Comparison of ENCODE assay signal across 12 mouse cellular contexts in the genomic region with DNA sequence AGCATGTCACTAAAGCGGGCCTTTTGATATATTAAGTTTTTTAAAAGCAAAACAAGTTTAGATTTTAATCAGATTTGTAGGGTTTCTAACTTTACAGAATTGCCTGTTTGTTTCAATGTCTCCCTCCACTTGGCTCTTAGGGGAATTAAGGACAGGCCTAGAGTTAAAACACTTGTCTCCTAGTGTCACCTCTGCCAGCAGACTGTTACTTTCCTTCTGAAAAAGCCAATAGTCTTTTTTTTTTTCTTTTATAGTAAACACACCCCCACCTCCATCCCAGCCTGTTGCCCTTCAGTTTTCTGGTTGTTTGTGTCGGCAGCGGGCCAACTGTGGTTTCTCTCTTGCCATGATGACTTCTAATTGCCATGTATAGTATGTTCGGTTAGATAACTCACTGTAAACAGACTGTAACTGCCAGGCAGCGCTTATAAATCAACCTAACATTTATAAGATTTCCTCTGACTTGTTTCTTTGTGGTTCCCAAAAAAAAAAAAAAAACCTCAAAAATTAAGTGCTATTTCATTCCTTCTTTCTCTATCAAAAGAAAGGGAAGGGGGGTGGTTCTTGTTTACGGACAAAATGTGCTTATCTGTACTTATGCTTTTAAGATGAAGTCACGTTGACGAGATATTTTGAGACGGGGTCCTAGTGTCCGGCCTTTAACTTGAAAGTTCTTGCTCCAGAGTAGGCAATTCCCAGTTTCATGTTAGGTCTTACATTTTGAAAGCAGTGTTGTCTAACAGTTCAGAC. TPM values are rescaled to one million over a fixed set of nuclear protein-coding genes. Genes with fewer than 3 reads are reported as not detected.
DNase-seq lines count a peak whose midpoint lies in the region; ATAC-seq and TF ChIP-seq lines count a peak whose summit lies in the region.
"Had no signal": no experiment of that assay in that cellular context is flagged by ENCODE, and none has a peak within 500 bp of the region (broad histone marks: within the 10 kb centered on the region; RNA-seq: fewer than 3 reads in every experiment).

No protein-coding gene starts in this region.

- H3K9ac ChIP-seq in liver, embryonic 14.5 days (replicated peaks) = no peak overlapping the region
- no peak overlapping the region for H3K9ac ChIP-seq in liver, embryonic 12.5 days
- no peak overlapping the region for H3K9ac ChIP-seq in liver, embryonic 15.5 days
- H3K9ac ChIP-seq: hindbrain, embryonic 12.5 days had no signal

- whole genome bisulfite sequencing in liver, embryonic 14.5 days (ENCODE audit: insufficient replicate concordance) = 59% methylated on average over 10 of the region's 10 CpGs
- 69% methylated on average over 10 of the region's 10 CpGs for WGBS in liver, embryonic 12.5 days (ENCODE audit: insufficient replicate concordance)
- WGBS in liver, embryonic 15.5 days (ENCODE audit: insufficient replicate concordance) = 47% methylated on average over 10 of the region's 10 CpGs

- H3K4me3 ChIP-seq in gastrocnemius, adult 2 months = 0 out of 2 replicates have a peak overlapping the region, but pooled peaks have one; percentile 4
- no peak overlapping the region for H3K4me3 ChIP-seq in liver, embryonic 14.5 days (ENCODE audit: insufficient read depth in 1 of 2, low read depth in 2 of 2, low read length in 2 of 2)
- no peak overlapping the region for H3K4me3 ChIP-seq in liver, embryonic 12.5 days
- H3K4me3 ChIP-seq in G1E (ENCODE audit: low read depth, low read length) = no peak overlapping the region; the same call in 1 of the 2 replicates
- H3K4me3 ChIP-seq in liver, embryonic 15.5 days (replicated peaks) = no peak overlapping the region
- H3K4me3 ChIP-seq: hindbrain, embryonic 12.5 days had no signal

- TF ChIP-seq CTCF in gastrocnemius, adult 2 months (IDR thresholded peaks at IDR 0.05) = no peak
- no peak for TF ChIP-seq CTCF in liver, embryonic 14.5 days (IDR thresholded peaks at IDR 0.05; ENCODE audit: low read depth)
- no peak for TF ChIP-seq CTCF in G1E (IDR thresholded peaks at IDR 0.05; ENCODE audit: low read depth, low read length)

- peak overlapping the region; percentile 78 for H3K27ac ChIP-seq in gastrocnemius, adult 2 months
- H3K27ac ChIP-seq in liver, embryonic 14.5 days = no peak overlapping the region
- H3K27ac ChIP-seq in liver, embryonic 12.5 days = no peak overlapping the region
- peak overlapping the region; percentile 42 for H3K27ac ChIP-seq in liver, embryonic 15.5 days (replicated peaks)
- H3K27ac ChIP-seq: hindbrain, embryonic 12.5 days had no signal

- H3K9me3 ChIP-seq in liver, embryonic 14.5 days (ENCODE audit: control insufficient read depth, low read length) = no peaks in the 10 kb centered on the region
- no peaks in the 10 kb centered on the region for H3K9me3 ChIP-seq in liver, embryonic 12.5 days (replicated peaks)
- no peaks in the 10 kb centered on the region for H3K9me3 ChIP-seq in G1E (replicated peaks)
- no peaks in the 10 kb centered on the region for H3K9me3 ChIP-seq in liver, embryonic 15.5 days (replicated peaks)
- H3K9me3 ChIP-seq: hindbrain, embryonic 12.5 days had no signal

- intact Hi-C loops in gastrocnemius, adult 2 months (cut with DNase I) = no loop called here

- no peaks in the 10 kb centered on the region for H3K27me3 ChIP-seq in liver, embryonic 14.5 days (ENCODE audit: control insufficient read depth, insufficient read depth, low read length)
- no peaks in the 10 kb centered on the region for H3K27me3 ChIP-seq in liver, embryonic 12.5 days (replicated peaks)
- H3K27me3 ChIP-seq in G1E (ENCODE audit: insufficient read depth, low read length) = no peaks in the 10 kb centered on the region
- H3K27me3 ChIP-seq in liver, embryonic 15.5 days = no peaks in the 10 kb centered on the region
- H3K27me3 ChIP-seq: hindbrain, embryonic 12.5 days had no signal

- no peak for ATAC-seq in liver, embryonic 14.5 days (ENCODE audit: insufficient read depth)
- no peak for ATAC-seq in liver, embryonic 12.5 days
- peak; percentile 56 for ATAC-seq in G1E (ENCODE audit: extremely low read depth, insufficient number of reproducible peaks, low FRiP score, poor library complexity, severe bottlenecking)
- peak; percentile 6; the same call in 1 of the 2 replicates for ATAC-seq in liver, embryonic 15.5 days (ENCODE audit: insufficient read depth)

- H3K4me1 ChIP-seq in liver, embryonic 14.5 days (replicated peaks; ENCODE audit: control insufficient read depth in 2 of 2, insufficient read depth in 2 of 2, low read length in 1 of 2) = peaks cover 0 to 8% of the 10 kb centered on the region in 2 experiments; a peak in 2 of 4 replicates
- peaks cover 16% of the 10 kb centered on the region for H3K4me1 ChIP-seq in liver, embryonic 12.5 days
- H3K4me1 ChIP-seq in G1E (ENCODE audit: insufficient read depth, low read depth, low read length) = peaks cover 31% of the 10 kb centered on the region
- H3K4me1 ChIP-seq in liver, embryonic 15.5 days (replicated peaks) = peaks cover 32% of the 10 kb centered on the region
- H3K4me1 ChIP-seq: hindbrain, embryonic 12.5 days had no signal

- peaks cover 59% of the 10 kb centered on the region for H3K36me3 ChIP-seq in liver, embryonic 14.5 days (replicated peaks; ENCODE audit: control insufficient read depth, insufficient read depth, low read depth)
- H3K36me3 ChIP-seq in liver, embryonic 12.5 days = peaks cover 67% of the 10 kb centered on the region
- H3K36me3 ChIP-seq in G1E (replicated peaks) = peaks cover 57% of the 10 kb centered on the region
- peaks cover 65% of the 10 kb centered on the region for H3K36me3 ChIP-seq in liver, embryonic 15.5 days (replicated peaks)

- DNase-seq in gastrocnemius, adult 2 months = no peak
- no peak for DNase-seq in gastrocnemius, postnatal 10 days
- DNase-seq in liver, embryonic 14.5 days (ENCODE audit: low read depth in 3 of 3, low spot score in 3 of 3) = no peak
- DNase-seq in G1E (ENCODE audit: low spot score) = peak; percentile 43
- DNase-seq in thymus, postnatal 25 days = no peak
- DNase-seq in gastrocnemius, adult 18-20 months (ENCODE audit: low spot score) = no peak

- no peak overlapping the region for H3K4me2 ChIP-seq in liver, embryonic 14.5 days (ENCODE audit: low read depth)
- no peak overlapping the region for H3K4me2 ChIP-seq in liver, embryonic 12.5 days
- no peak overlapping the region; the same call in 1 of the 2 replicates for H3K4me2 ChIP-seq in liver, embryonic 15.5 days
- H3K4me2 ChIP-seq: heart, embryonic 11.5 days; hindbrain, embryonic 12.5 days had no signal

- TF ChIP-seq EP300 in liver, embryonic 14.5 days (IDR thresholded peaks at IDR 0.05; ENCODE audit: low read depth) = 0 out of 2 replicates have a peak, but pooled peaks have one; percentile 2

RNA-seq across cellular contexts. Expression of a gene that starts 9.4 kb away (rescaled TPM):
- 1 to 10 TPM; 1.6 to 4.4 TPM for total RNA-seq in gastrocnemius, adult 2 months (2021)
- under 1 TPM; 0.65 to 0.75 TPM for total RNA-seq in gastrocnemius, postnatal 10 days (2021)
- 0.24 and 0.28 TPM in 2 replicates for polyA plus RNA-seq in liver, embryonic 14.5 days (2012; rRNA removed)
- 0.14 and 0.25 TPM in 2 replicates for polyA plus RNA-seq in liver, embryonic 14.5 days (2014; fragmentation: Nextera tagmentation; extraction: Ambion mirVana)
- 0.36 and 0.44 TPM in 2 replicates for polyA plus RNA-seq in liver, embryonic 12.5 days (2016; fragmentation: Nextera tagmentation; extraction: Ambion mirVana)
- total RNA-seq in G1E (2014; fragmentation: Nextera tagmentation) (0.75 TPM in 1 of 2 replicates, not detected in the other), G1E (2017) (0.06 and 0.44 TPM in 2 replicates)
- 0.15 and 0.18 TPM in 2 replicates for polyA plus RNA-seq in G1E (2012)
- polyA plus RNA-seq in liver, embryonic 15.5 days (2015; fragmentation: Nextera tagmentation; extraction: Ambion mirVana) = 0.55 TPM in 2 replicates
- total RNA-seq in gastrocnemius, adult 18-20 months (2021) = 1 to 10 TPM; 1.5 to 2.5 TPM

RNA-seq across cellular contexts. Expression of a gene that starts 9.6 kb away (rescaled TPM):
- total RNA-seq in gastrocnemius, adult 2 months (2021) = 100 to 1,000 TPM; 501 to 689 TPM
- 100 to 1,000 TPM in 1 of 2 experiments, 10 to 100 TPM in 1; 90.2 to 146 TPM for total RNA-seq in gastrocnemius, postnatal 10 days (2021)
- polyA plus RNA-seq in liver, embryonic 14.5 days (2012; rRNA removed) = 46.7 and 71.1 TPM in 2 replicates
- 101 and 103 TPM in 2 replicates for polyA plus RNA-seq in liver, embryonic 14.5 days (2014; fragmentation: Nextera tagmentation; extraction: Ambion mirVana)
- 100 and 107 TPM in 2 replicates for polyA plus RNA-seq in liver, embryonic 12.5 days (2016; fragmentation: Nextera tagmentation; extraction: Ambion mirVana)
- 143 and 151 TPM in 2 replicates for total RNA-seq in G1E (2014; fragmentation: Nextera tagmentation)
- 151 and 157 TPM in 2 replicates for total RNA-seq in G1E (2017)
- 54.0 and 70.2 TPM in 2 replicates for polyA plus RNA-seq in G1E (2012)
- 117 and 128 TPM in 2 replicates for polyA plus RNA-seq in liver, embryonic 15.5 days (2015; fragmentation: Nextera tagmentation; extraction: Ambion mirVana)
- 100 to 1,000 TPM; 295 to 614 TPM for total RNA-seq in gastrocnemius, adult 18-20 months (2021)

RNA-seq across cellular contexts. Expression of a gene that starts 17.8 kb away (rescaled TPM):
- total RNA-seq in gastrocnemius, adult 2 months (2021) = not detected
- not detected for total RNA-seq in gastrocnemius, postnatal 10 days (2021)
- not detected in 2 replicates for polyA plus RNA-seq in liver, embryonic 14.5 days (2012; rRNA removed)
- polyA plus RNA-seq in liver, embryonic 14.5 days (2014; fragmentation: Nextera tagmentation; extraction: Ambion mirVana) = not detected in 2 replicates
- polyA plus RNA-seq in liver, embryonic 12.5 days (2016; fragmentation: Nextera tagmentation; extraction: Ambion mirVana) = not detected in 2 replicates
- total RNA-seq in G1E (2014; fragmentation: Nextera tagmentation) (not detected in 2 replicates), G1E (2017) (0.16 and 0.35 TPM in 2 replicates)
- polyA plus RNA-seq in G1E (2012) = not detected in 2 replicates
- polyA plus RNA-seq in liver, embryonic 15.5 days (2015; fragmentation: Nextera tagmentation; extraction: Ambion mirVana) = not detected in 2 replicates
- not detected for total RNA-seq in gastrocnemius, adult 18-20 months (2021)
- total RNA-seq: megakaryocyte, adult 5-6 weeks had no signal
- polyA plus RNA-seq: cortical plate, adult 2 months; heart, embryonic 11.5 days; hindbrain, embryonic 12.5 days had no signal

RNA-seq across cellular contexts. Expression of a gene that starts 35.2 kb away (rescaled TPM):
- total RNA-seq in gastrocnemius, adult 2 months (2021) = not detected
- not detected for total RNA-seq in gastrocnemius, postnatal 10 days (2021)
- polyA plus RNA-seq in liver, embryonic 14.5 days (2012; rRNA removed) = not detected in 2 replicates
- 0.05 and 0.08 TPM in 2 replicates for polyA plus RNA-seq in liver, embryonic 14.5 days (2014; fragmentation: Nextera tagmentation; extraction: Ambion mirVana)
- 0.25 and 0.26 TPM in 2 replicates for polyA plus RNA-seq in liver, embryonic 12.5 days (2016; fragmentation: Nextera tagmentation; extraction: Ambion mirVana)
- total RNA-seq in G1E (2014; fragmentation: Nextera tagmentation) = 0.30 TPM in 1 of 2 replicates, not detected in the other
- total RNA-seq in G1E (2017) = 0.05 TPM in 1 of 2 replicates, not detected in the other
- polyA plus RNA-seq in G1E (2012) = not detected in 2 replicates
- 0.06 TPM in 2 replicates for polyA plus RNA-seq in liver, embryonic 15.5 days (2015; fragmentation: Nextera tagmentation; extraction: Ambion mirVana)
- total RNA-seq in gastrocnemius, adult 18-20 months (2021) = not detected
- polyA plus RNA-seq: cortical plate, adult 2 months had no signal

Comparison
In these comparisons a context has a peak if more than half of its experiments do, and no peak if none do; other contexts are left out.
1. H3K27ac ChIP-seq: peak in gastrocnemius, adult 2 months (single experiment) and liver, embryonic 15.5 days (single experiment); none in liver, embryonic 14.5 days (single experiment) and liver, embryonic 12.5 days (single experiment).
2. ATAC-seq: peak in G1E (single experiment) and liver, embryonic 15.5 days (single experiment); none in liver, embryonic 14.5 days (single experiment) and liver, embryonic 12.5 days (single experiment).